Mouse (Mus musculus) liver, adult 2 months (tissue): ENCODE results near the gene Cplx3. TPM values are rescaled to one million over a fixed set of nuclear protein-coding genes. Genes with fewer than 3 reads are reported as not detected.

Experiments
- DNase-seq: peaks from one replicate; pipeline ENCODE4 v3.0.0-alpha.2; 2011; ENCODE audit warnings: low read depth, low spot score; ENCODE audit errors: extremely low read depth
- H3K27ac ChIP-seq: fragments of 200-500 bp; replicated peaks from 2 replicates; pipeline ENCODE4 v1.5.1; 2012; ENCODE audit warnings: low read depth, mild to moderate bottlenecking, control low read depth, inconsistent platforms, low read length; ENCODE audit not compliant: insufficient read depth
- H3K27me3 ChIP-seq: fragments of 200-500 bp; 2 replicates; pipeline ENCODE4 v1.6.1; 2012; ENCODE audit warnings: mild to moderate bottlenecking, moderate library complexity, low read length, inconsistent platforms; ENCODE audit not compliant: control insufficient read depth, insufficient read depth
- H3K36me3 ChIP-seq: fragments of 200-500 bp; 2 replicates; pipeline ENCODE4 v1.6.1; 2012; ENCODE audit warnings: low read length, inconsistent platforms; ENCODE audit not compliant: control insufficient read depth, insufficient read depth
- H3K4me1 ChIP-seq: fragments of 200-500 bp; 2 replicates; pipeline ENCODE4 v1.6.1; 2011; ENCODE audit warnings: low read length; ENCODE audit not compliant: control insufficient read depth, insufficient read depth
- H3K4me3 ChIP-seq: fragments of 200-500 bp; 2 replicates; pipeline ENCODE4 v1.5.1; 2011; ENCODE audit warnings: low read depth, mild to moderate bottlenecking, control low read depth, low read length, moderate library complexity; ENCODE audit not compliant: insufficient read depth
- H3K79me2 ChIP-seq: fragments of 200-500 bp; 2 replicates; pipeline ENCODE4 v1.6.1; 2012; ENCODE audit warnings: inconsistent platforms, mild to moderate bottlenecking, low read length, moderate library complexity; ENCODE audit not compliant: control insufficient read depth, insufficient read depth
- H3K9ac ChIP-seq: fragments of 200-500 bp; 2 replicates; pipeline ENCODE4 v1.6.1; 2012; ENCODE audit warnings: low read depth, mild to moderate bottlenecking, control low read depth, inconsistent platforms, low read length
- CTCF ChIP-seq: fragments of 200-500 bp; IDR thresholded peaks from 2 replicates; pipeline ENCODE4 v1.5.1; 2011; ENCODE audit warnings: low read depth, low read length, control low read depth
- POLR2A ChIP-seq: fragments of 200-500 bp; IDR thresholded peaks from 2 replicates; pipeline ENCODE4 v1.6.1; 2011; ENCODE audit warnings: low read length, control low read depth; ENCODE audit not compliant: insufficient read depth; ENCODE audit errors: extremely low read depth
- WGBS: fragments of 180-500 bp; shearing (Covaris S2); methylation state at CpG from one replicate; pipeline ENCODE4 v1.1.7; 2018; 5-methylcytosine and 5-hydroxymethylcytosine counted together
- polyA plus RNA-seq: library from polyadenylated mRNA; depleted of rRNA; stranded (reverse); fragments of >200 nt; gene quantifications from 2 replicates; pipeline ENCODE4 v1.2.3, GENCODE M21; 2012; rRNA removed
- total RNA-seq: library from RNA; depleted of rRNA; stranded (reverse); fragments of >200 nt; gene quantifications from 2 replicates; pipeline ENCODE4 v1.2.3, GENCODE M21; 2014; rRNA removed

Cplx3 gene
- total RNA-seq = not detected in 2 replicates
- polyA plus RNA-seq = not detected in 2 replicates

DNA sequence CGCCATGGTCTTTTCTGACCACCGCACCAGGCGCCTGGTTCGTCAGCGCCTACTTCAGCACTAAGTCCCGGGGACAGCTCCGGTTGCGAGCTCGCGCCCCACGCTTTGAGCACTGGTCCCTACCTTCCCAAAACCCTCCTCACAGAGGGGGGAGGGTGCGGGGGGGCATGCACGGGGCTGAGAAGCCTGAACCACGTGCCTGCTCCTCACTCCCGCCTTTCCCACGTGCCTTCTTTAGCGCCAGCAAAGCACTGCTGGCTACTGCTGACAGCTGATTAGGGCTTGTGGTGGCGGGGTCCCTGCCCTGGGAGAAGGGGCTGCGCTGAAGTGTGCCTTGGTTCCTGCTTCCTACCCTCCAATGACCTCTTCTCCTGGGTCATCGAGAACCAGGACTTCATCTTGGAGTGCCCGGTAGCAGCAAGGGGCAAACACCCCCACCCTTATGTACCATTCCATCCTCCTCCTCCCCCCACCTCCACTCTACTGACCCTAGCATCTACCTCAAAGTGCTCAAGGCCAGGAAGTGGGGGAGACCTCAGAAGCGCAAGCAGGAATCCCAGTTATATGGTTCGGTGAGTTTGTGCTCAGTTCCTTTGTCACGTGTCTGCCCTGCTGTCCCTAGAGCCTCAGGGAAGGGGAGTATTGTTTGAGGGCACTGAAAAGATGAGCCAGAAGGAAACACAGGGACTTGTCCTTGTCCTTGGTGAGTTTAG lies at the start of gene Cplx3:
Gene Cplx3, minus strand, starts transcription at position 143 of the 713 bp plus-strand sequence.
- H3K4me1 ChIP-seq = no peaks in the 10 kb centered on the region
- TF ChIP-seq POLR2A (no peak), CTCF (no peak)
- WGBS = 14% methylated on average over 24 of the region's 24 CpGs
- no peaks in the 10 kb centered on the region for H3K36me3 ChIP-seq
- peaks cover 4% of the 10 kb centered on the region; the same call in 1 of the 2 replicates for H3K27me3 ChIP-seq
- H3K4me3 ChIP-seq = no peak within 1 kb of the TSS
- no peak within 1 kb of the TSS for H3K9ac ChIP-seq
- H3K27ac ChIP-seq = no peak within 1 kb of the TSS
- no peaks in the 10 kb centered on the region for H3K79me2 ChIP-seq
- DNase-seq = no peak

GRCm38 (mm10) chr9:57655749-57656148 lies 49.7 kb upstream of the Cplx3 start:
- peak; percentile 82 for TF ChIP-seq CTCF
- no peak for TF ChIP-seq POLR2A
- Histone ChIP-seq H3K27ac (no peak overlapping the region), H3K36me3 (no peaks in the 10 kb centered on the region), H3K79me2 (no peaks in the 10 kb centered on the region), H3K4me1 (peaks cover 9% of the 10 kb centered on the region), H3K9ac (peak overlapping the region; percentile 25), H3K27me3 (no peaks in the 10 kb centered on the region), H3K4me3 (no peak overlapping the region)
- DNase-seq = peak; percentile 77
- WGBS = 3% methylated on average over 11 of the region's 11 CpGs

DNA sequence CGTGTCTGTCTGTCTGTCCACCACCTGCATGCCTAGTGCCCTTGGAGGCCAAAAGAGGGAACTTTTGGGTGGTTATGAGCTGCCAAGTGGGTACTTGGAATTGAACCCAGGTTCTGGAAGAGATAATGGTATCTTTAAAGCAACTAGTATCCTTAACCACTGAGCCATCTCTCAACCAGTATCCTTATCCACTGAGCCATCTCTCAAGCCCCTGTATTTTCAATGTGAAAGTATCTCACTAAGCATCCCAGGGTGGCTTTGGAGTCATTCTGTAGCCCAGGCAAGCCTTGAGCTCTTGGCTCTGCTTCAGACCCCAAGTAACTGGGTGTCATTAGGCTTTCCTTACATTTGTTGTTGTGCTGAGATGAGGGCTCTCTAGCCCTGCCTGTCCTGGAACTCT lies 48.9 kb upstream of the Cplx3 start:
- H3K9ac ChIP-seq = no peak overlapping the region
- no peaks in the 10 kb centered on the region for H3K36me3 ChIP-seq
- H3K79me2 ChIP-seq = no peaks in the 10 kb centered on the region
- H3K27me3 ChIP-seq = no peaks in the 10 kb centered on the region
- DNase-seq = no peak
- peaks cover 6% of the 10 kb centered on the region; the same call in 1 of the 2 replicates for H3K4me1 ChIP-seq
- H3K4me3 ChIP-seq = no peak overlapping the region
- TF ChIP-seq POLR2A (no peak), CTCF (no peak)
- 97% methylated on average over 1 of the region's 1 CpGs for WGBS
- no peak overlapping the region for H3K27ac ChIP-seq

DNA sequence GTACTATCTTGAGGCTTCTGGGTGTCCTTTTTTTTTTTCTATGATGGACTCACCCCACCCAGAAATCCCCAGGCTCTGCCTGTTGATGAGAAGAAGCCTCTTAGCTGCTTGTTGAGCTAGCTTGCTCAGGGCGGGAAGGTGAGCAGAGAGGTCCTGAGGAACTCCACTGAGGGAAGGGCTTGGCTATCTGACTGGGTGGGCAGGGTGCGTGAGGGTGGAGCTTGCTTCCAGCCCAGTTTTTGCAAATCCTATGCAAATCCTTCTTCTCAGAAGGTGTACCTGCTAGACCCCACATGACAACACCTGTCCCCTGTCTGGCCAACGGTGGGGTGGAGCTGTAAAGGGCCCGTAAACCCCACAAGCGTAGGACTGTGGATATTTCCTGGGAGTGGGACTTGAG lies 47.2 kb upstream of the Cplx3 start, which contains the start of gene Csk:
Gene Csk, minus strand, starts transcription at position 349 of the 400 bp plus-strand sequence.
- Histone ChIP-seq H3K79me2 (no peaks in the 10 kb centered on the region), H3K27me3 (no peaks in the 10 kb centered on the region), H3K4me3 (no peak within 1 kb of the TSS), H3K9ac (no peak within 1 kb of the TSS), H3K27ac (peak within 1 kb of the TSS; percentile 12; the same call in 1 of the 2 replicates), H3K36me3 (no peaks in the 10 kb centered on the region), H3K4me1 (peaks cover 12% of the 10 kb centered on the region)
- TF ChIP-seq POLR2A (no peak), CTCF (no peak)
- DNase-seq = no peak
- WGBS = 88% methylated on average over 5 of the region's 5 CpGs

- Histone ChIP-seq H3K79me2 (no peaks in the 10 kb centered on the region), H3K4me3 (no peak overlapping the region), H3K9ac (no peak overlapping the region), H3K36me3 (no peaks in the 10 kb centered on the region), H3K27ac (peak overlapping the region; percentile 12; the same call in 1 of the 2 replicates), H3K27me3 (no peaks in the 10 kb centered on the region), H3K4me1 (peaks cover 14% of the 10 kb centered on the region)
- DNase-seq = no peak
- TF ChIP-seq CTCF (no peak), POLR2A (no peak)
- WGBS = 93% methylated on average over 3 of the region's 3 CpGs
Observed at GRCm38 (mm10) chr9:57652855-57653254, 46.8 kb upstream of the Cplx3 start.

DNA sequence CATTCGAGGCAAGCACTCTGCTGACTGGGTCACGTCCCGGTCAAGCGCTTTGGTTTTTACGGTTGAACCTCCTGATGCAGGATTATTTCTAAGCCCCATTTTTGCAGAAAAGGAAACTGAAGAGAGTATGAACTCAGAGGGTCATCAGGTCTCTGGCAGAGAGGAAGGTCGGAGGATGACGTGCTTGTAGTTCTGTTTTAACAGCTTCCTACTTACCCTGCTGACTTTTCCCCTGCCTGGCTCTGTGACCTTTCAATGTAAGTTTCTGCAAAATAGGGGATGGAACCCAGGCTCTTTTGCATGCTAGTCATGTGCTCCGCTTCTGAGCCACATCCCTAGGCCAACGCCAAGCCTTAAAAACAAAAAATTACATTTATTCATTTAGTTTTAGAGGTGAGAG lies 46.3 kb upstream of the Cplx3 start:
- Histone ChIP-seq H3K27ac (no peak overlapping the region; the same call in 1 of the 2 replicates), H3K9ac (no peak overlapping the region), H3K4me3 (no peak overlapping the region), H3K36me3 (no peaks in the 10 kb centered on the region), H3K79me2 (no peaks in the 10 kb centered on the region), H3K4me1 (peaks cover 18% of the 10 kb centered on the region), H3K27me3 (no peaks in the 10 kb centered on the region)
- 65% methylated on average over 9 of the region's 9 CpGs for WGBS
- no peak for TF ChIP-seq CTCF
- TF ChIP-seq POLR2A = no peak
- no peak for DNase-seq
